Mouse (Mus musculus) kidney, postnatal 4 days (tissue): ENCODE results near the gene Iqgap2.

Experiments
- DNase-seq, 2 experiments: peaks; one replicate each; pipeline ENCODE4 v3.0.0; 2021; ENCODE audit warnings: mixed read lengths in 2 of 2

The Iqgap2 gene

GRCm38 (mm10) chr13:95882001-95882400 is 9.7 kb downstream of the Iqgap2 start:
- DNase-seq, result no peak

DNA sequence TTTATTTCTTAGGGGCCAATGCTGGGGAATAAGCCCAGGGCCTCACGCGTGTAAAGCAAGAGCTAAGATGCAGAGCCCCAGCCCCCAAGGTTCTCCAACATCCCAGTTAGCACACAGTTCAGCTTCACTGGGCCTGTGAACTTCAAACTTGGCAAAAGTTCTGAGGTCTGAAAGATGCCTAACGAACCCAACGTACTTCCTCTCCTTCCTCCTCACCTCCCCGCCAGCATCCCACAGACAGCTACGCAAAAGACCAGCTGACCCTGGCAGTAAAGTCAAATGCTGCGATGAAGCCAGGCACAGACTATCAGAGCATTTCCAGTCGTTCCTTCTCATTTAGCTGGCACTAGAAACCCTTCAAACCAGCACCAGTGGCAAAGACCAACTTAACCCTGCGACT is 10.3 kb downstream of the Iqgap2 start:
- no peak for DNase-seq

DNA sequence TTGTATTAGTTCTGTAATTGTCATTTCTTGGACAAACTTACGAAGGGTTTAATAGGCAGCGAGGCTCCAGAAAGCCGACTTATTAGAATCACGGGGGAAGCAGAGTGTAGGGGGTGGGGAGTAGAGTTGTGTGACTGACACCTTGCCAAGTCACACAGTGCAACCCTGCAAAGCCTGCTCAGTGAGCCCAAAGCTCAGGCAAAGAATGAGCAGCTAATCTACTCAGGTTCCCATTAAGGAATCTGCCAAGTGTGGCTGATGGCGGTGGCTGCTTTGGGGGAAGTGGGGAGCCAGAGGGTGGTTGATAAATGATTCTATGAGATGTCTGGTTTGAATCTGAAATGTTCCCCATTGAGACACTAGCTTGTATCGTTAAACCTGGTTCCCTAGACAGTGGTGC is 11.1 kb downstream of the Iqgap2 start:
- DNase-seq, result peak; percentile 20 to 33

GRCm38 (mm10) chr13:95871993-95872392 is 19.7 kb downstream of the Iqgap2 start:
- no peak for DNase-seq

- no peak for DNase-seq
Observed at GRCm38 (mm10) chr13:95870626-95871025, 21.1 kb downstream of the Iqgap2 start.

- no peak for DNase-seq
Observed at GRCm38 (mm10) chr13:95868896-95869540, 22.7 kb downstream of the Iqgap2 start.

DNA sequence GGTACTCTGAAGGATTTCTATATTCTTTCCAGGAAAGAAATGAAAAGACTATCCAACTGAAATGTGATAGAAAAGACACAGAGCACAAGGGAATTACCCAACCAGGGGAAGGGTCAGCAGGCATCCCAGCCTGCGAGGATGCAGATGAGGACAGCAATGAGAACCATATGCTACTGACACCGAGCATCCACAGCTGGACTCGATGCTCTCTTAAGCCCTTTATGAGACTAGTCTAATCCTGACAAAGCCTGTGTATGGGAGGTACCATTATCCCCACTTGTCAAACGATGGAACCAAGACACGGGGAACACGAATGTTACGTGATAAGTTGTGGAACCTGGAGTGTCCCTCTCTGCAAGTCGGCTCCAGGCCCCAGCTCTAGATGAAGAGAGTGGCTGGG is 29.5 kb downstream of the Iqgap2 start:
- DNase-seq, result no peak

DNA sequence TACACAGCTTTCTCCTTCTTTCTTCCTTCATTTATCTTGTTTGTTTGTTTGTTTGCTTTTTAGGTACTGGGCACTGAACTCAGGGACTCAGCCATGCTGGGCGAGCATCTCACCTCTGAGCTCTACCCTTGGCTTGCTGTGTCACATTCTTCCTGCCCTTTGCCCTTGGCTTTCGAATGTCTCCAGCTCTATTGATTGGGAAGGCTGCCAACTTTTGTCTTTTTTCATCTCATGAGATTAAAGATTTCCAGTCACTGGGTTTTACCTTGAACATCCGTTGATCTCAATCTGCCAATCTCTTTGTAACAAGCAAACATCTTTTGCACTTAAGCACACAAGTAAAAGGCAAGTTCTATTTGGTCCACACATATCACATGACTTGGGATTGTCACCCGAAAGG is 32.5 kb downstream of the Iqgap2 start:
- no peak for DNase-seq

DNA sequence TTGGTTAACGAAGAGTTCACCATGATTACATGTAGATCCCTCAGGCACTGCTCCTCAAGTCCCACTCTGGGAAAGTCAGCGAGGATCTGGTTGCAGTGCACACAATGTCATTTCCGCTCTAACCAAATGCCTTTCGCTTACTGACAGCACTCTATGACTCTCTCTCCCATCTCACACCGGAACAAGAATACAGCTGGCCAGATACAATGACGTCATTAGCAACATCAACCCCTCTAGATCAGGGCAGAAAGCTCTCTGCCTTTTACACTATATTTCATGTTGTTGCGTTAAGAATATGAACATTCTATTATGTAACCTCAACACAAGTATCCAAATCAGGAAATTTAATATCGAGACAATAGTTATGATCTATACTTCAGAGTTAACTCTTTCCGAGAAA is 32.9 kb downstream of the Iqgap2 start:
- DNase-seq, result no peak

DNA sequence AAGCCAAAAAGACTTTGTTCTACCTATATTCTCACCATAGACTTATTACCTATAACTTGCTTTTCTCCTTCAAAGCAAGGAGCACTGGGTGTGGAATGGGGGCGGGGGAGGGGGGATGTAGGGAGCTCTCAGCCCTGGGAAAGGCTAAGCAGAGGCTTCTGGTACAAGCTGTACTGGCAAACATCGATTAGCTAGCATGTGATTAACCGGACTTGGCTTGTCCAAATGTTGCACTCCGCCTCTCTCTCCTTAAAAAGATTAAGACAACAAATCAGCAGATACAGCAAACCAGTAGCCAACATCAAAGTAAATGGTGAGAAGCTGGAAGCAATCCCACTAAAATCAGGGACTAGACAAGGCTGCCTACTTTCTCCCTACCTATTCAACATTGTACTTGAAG is 36.2 kb downstream of the Iqgap2 start:
- DNase-seq, result no peak

DNA sequence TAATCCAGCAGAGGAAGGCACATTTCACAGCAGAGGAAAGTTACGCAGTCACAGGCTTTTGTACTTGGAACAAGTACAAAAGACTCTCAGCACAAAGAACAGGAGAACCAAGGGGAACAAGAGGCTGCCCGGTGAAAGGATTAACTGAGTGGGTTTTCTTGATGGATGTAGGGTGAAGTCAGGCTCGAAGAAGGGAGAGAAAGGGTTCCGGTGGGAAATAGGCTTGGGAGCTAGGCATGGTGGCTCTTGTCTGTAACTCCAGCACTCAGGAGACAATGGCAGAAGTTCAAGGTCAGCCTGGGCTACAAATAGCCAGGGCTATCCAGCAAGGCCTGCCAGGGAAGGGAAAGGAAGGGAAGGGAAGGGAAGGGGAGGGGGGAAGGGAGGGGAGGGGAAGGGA is 40.1 kb downstream of the Iqgap2 start:
- DNase-seq, result no peak

DNA sequence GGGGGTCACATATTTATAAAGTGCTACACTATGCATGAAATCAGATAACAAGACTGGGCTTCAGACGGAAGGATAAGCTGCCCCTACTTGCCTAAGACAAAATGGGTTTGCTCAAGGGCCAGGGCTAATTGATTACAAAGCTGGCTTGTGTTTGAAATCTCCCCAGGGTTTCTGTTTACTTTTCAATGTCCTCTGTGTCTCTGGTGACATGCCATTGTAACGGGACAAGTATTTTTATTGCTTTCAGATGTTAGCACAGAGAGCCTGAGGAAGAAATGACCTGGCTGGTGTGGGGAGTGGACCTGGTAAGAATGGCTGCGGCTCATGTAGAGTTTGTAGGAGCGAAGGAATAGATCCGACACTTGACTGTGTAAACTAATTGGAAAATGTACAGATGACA is 41.3 kb downstream of the Iqgap2 start:
- DNase-seq, result no peak

GRCm38 (mm10) chr13:95849501-95850007 is 42.2 kb downstream of the Iqgap2 start:
- no peak for DNase-seq

GRCm38 (mm10) chr13:95846364-95846763 is 45.4 kb downstream of the Iqgap2 start:
- no peak for DNase-seq

DNA sequence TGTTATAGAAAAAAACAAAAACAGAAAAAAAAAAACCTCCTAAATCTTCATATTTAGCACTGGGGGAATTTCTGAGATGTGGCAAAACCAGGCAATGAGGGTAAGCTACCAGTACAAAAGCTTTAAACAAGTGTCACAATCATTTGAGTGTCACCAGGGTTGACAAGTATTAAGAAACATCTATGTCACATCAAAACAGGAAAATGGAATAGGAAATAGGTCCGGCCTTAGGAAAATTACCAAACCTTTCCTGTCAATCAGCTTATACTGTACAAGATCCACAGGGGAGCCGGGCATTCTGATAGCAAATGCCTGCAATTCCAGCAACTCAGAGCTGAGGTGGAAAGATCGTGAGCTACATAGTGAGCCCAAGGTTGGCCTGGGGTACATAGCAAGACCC is 46.8 kb downstream of the Iqgap2 start:
- no peak for DNase-seq

GRCm38 (mm10) chr13:95843411-95844026 is 48.2 kb downstream of the Iqgap2 start:
- DNase-seq, result no peak

DNA sequence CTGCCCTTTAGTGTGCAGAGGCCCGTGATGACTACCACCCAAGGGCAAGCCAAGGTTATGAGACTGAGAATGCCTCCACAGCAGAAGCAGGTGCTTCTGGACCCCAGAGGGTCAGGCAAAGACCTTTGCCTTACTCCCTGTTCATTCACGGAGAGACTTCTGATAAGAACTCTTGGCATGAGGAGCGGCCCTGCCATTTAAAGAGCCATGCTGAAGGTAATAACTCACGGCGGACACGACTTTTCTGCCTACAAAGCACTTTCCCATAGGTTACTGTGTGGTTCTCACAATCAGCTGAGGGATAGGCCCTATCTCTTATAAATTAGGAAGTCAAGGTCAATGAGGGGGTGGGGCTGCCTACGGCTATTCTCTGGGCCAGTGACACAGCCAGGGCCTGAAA is 48.9 kb downstream of the Iqgap2 start:
- DNase-seq, result no peak

GRCm38 (mm10) chr13:95841946-95842345 is 49.8 kb downstream of the Iqgap2 start:
- DNase-seq, result no peak

- DNase-seq, result no peak
Observed at GRCm38 (mm10) chr13:95836944-95837343, 54.8 kb downstream of the Iqgap2 start.

- DNase-seq, result no peak
Observed at GRCm38 (mm10) chr13:95833473-95833872, 58.2 kb downstream of the Iqgap2 start.

GRCm38 (mm10) chr13:95832712-95833111 is 59.0 kb downstream of the Iqgap2 start:
- no peak for DNase-seq

DNA sequence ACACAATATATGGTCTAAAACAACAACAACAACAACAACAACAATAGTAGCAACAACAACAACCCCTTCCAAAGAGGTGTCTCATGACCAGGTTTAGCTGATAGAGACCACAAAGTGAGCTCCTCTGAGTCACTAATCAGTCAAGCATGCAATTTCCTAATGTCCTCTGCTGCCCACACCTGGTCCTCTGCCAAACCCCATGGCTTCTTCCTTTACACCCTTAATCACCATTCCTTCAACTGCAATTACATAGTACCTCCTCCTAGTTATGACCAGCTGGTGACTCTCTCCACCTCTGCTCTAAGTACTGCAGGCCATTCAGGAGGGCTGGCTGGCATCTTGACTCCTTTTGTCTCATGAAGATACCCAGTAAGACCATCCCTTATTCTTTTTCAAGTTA is 60.0 kb downstream of the Iqgap2 start:
- DNase-seq, result peak; percentile 10 to 41

- no peak for DNase-seq
Observed at GRCm38 (mm10) chr13:95829431-95830171, 62.1 kb downstream of the Iqgap2 start.

GRCm38 (mm10) chr13:95828616-95829015 is 63.1 kb downstream of the Iqgap2 start:
- no peak for DNase-seq
